Mouse (Mus musculus): ENCODE data around the gene Ubald1. TPM values are rescaled to one million over a fixed set of nuclear protein-coding genes. Genes with fewer than 3 reads are reported as not detected.

Gene Ubald1
- polyA plus RNA-seq, 1 experiment, result 58.4 TPM

- Histone ChIP-seq H3K27ac (ENCODE audit: insufficient read depth, low read length) (no peak overlapping the region), H3K4me3 (ENCODE audit: insufficient read depth, low read length) (no peak overlapping the region), H3K4me1 (ENCODE audit: control insufficient read depth, insufficient read depth, low read length) (no peaks in the 10 kb centered on the region)
- TF ChIP-seq CTCF (IDR thresholded peaks at IDR 0.05; ENCODE audit: extremely low read depth, insufficient read depth, low read length) (no peak), POLR2A (IDR thresholded peaks at IDR 0.05; ENCODE audit: extremely low read depth, insufficient read depth, low read length) (no peak)
Measured at GRCm38 (mm10) chr16:4833858-4834257, 46.3 kb downstream of the Ubald1 start.

GRCm38 (mm10) chr16:4831650-4832419 lies 48.3 kb downstream of the Ubald1 start:
- TF ChIP-seq CTCF (IDR thresholded peaks at IDR 0.05; ENCODE audit: extremely low read depth, insufficient read depth, low read length), result no peak
- TF ChIP-seq POLR2A (IDR thresholded peaks at IDR 0.05; ENCODE audit: extremely low read depth, insufficient read depth, low read length), result no peak
- Histone ChIP-seq H3K4me3 (ENCODE audit: insufficient read depth, low read length) (no peak overlapping the region), H3K27ac (ENCODE audit: insufficient read depth, low read length) (no peak overlapping the region), H3K4me1 (ENCODE audit: control insufficient read depth, insufficient read depth, low read length) (no peaks in the 10 kb centered on the region)

DNA sequence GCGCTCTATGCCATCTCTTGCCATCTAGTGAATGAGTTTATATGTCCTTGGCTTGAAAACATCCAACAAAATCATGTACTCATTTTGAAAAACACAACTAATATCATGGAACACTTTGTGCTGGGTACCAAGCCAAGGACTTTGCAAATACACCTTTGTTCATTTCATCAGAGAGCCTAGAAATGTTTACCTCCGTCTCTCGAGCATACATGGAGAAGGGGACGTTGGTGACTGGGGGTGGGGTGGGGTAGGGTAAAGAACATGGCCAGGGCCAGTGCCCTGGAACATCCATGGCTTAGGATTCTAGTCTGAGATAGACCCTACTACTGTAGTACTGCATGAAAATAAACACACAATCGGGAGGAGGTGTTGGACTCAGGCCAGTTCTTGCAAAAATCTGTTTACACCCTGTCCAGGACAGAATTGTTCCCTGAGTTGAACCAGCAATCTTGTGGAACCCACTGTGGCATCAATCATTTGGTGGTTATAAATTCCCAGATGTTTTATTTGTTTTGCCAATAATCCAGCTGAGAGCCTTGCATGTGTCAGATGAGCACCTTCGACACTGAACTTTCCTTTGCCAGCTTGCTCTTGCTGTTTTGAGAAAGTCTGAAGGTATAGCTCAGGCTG lies 50.7 kb downstream of the Ubald1 start:
- TF ChIP-seq CTCF (IDR thresholded peaks at IDR 0.05; ENCODE audit: extremely low read depth, insufficient read depth, low read length), result no peak
- TF ChIP-seq POLR2A (IDR thresholded peaks at IDR 0.05; ENCODE audit: extremely low read depth, insufficient read depth, low read length), result no peak
- Histone ChIP-seq H3K4me1 (ENCODE audit: control insufficient read depth, insufficient read depth, low read length) (no peaks in the 10 kb centered on the region), H3K4me3 (ENCODE audit: insufficient read depth, low read length) (no peak overlapping the region), H3K27ac (ENCODE audit: insufficient read depth, low read length) (no peak overlapping the region)

DNA sequence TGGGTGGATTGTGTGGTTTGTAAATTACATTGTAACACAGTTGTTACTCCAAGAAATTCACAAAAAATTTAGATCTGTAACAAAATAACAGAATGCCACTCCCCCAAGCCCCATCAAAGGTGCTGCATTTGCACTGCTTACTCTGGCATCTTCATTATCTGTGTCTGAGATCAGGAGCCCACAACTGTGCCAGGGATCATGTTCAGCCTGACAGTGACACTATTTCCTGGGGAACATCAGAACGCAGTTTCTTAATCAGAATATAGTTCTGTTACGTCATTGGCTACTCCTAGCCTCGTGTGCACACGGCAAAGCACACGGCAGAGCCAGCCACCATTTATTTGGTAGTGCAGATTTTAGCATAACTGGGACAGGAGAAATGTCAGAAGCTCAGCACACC lies 52.5 kb downstream of the Ubald1 start:
- H3K4me3 ChIP-seq (ENCODE audit: insufficient read depth, low read length), result no peak overlapping the region
- H3K27ac ChIP-seq (ENCODE audit: insufficient read depth, low read length), result no peak overlapping the region
- no peak for TF ChIP-seq POLR2A (IDR thresholded peaks at IDR 0.05; ENCODE audit: extremely low read depth, insufficient read depth, low read length)
- TF ChIP-seq CTCF (IDR thresholded peaks at IDR 0.05; ENCODE audit: extremely low read depth, insufficient read depth, low read length), result no peak
- no peaks in the 10 kb centered on the region for H3K4me1 ChIP-seq (ENCODE audit: control insufficient read depth, insufficient read depth, low read length)

Other genes starting within 250 kb of the Ubald1 start
- 10.1 and 11.2 TPM in 2 replicates for gene Vasn, start 240.4 kb downstream of the Ubald1 start, polyA plus RNA-seq (2012; rRNA removed)
- gene Dnaja3, start 240.3 kb downstream of the Ubald1 start, polyA plus RNA-seq (2012; rRNA removed), result 48.8 and 50.6 TPM in 2 replicates
- gene Coro7, start 200.5 kb downstream of the Ubald1 start, polyA plus RNA-seq (2012; rRNA removed), result 103 and 104 TPM in 2 replicates
- gene Nmral1, start 161.0 kb downstream of the Ubald1 start, polyA plus RNA-seq (2012; rRNA removed), result 25.5 and 25.7 TPM in 2 replicates
- 108 TPM in 2 replicates for gene Hmox2, start 154.0 kb downstream of the Ubald1 start, polyA plus RNA-seq (2012; rRNA removed)
- 203 and 214 TPM in 2 replicates for gene Cdip1, start 90.0 kb downstream of the Ubald1 start, polyA plus RNA-seq (2012; rRNA removed)
- gene 4930562C15Rik, start 44.9 kb downstream of the Ubald1 start, polyA plus RNA-seq (2012; rRNA removed), result not detected in 2 replicates
- 229 and 239 TPM in 2 replicates for gene Mgrn1, start 5.9 kb upstream of the Ubald1 start, polyA plus RNA-seq (2012; rRNA removed)
- gene Nudt16l1, start 58.4 kb upstream of the Ubald1 start, polyA plus RNA-seq (2012; rRNA removed), result 102 and 104 TPM in 2 replicates
- 101 and 118 TPM in 2 replicates for gene Anks3, start 83.9 kb upstream of the Ubald1 start, polyA plus RNA-seq (2012; rRNA removed)
- gene Sept12, start 117.5 kb upstream of the Ubald1 start, polyA plus RNA-seq (2012; rRNA removed), result not detected in 2 replicates
- 3.1 TPM in 1 of 2 replicates, not detected in the other for gene Smim22, start 127.0 kb upstream of the Ubald1 start, polyA plus RNA-seq (2012; rRNA removed)
- gene Rogdi, start 133.2 kb upstream of the Ubald1 start, polyA plus RNA-seq (2012; rRNA removed), result 300 and 341 TPM in 2 replicates
- 146 and 157 TPM in 2 replicates for gene Glyr1, start 169.5 kb upstream of the Ubald1 start, polyA plus RNA-seq (2012; rRNA removed)
- gene Ubn1, start 169.7 kb upstream of the Ubald1 start, polyA plus RNA-seq (2012; rRNA removed), result 30.3 and 30.4 TPM in 2 replicates

Data from cortical plate, adult 2 months (tissue).